Mouse (Mus musculus) heart, adult 2 months (tissue): ENCODE measurements at regions not wholly inside any gene's neighbourhood (a gene's known extent, or its start where the extent isn't known, plus 50 kb on each side); places are given as distances from the start of the nearest gene placed in this dataset.

Experiments
- DNase-seq, 2 experiments: peaks; one replicate each; pipeline ENCODE4 v3.0.0; 2021
- H3K27ac ChIP-seq: fragments of 200-600 bp; 2 replicates; pipeline ENCODE4 v1.8.1; 2022
- H3K27me3 ChIP-seq: fragments of 200-500 bp; 2 replicates; pipeline ENCODE4 v1.6.1; 2012; ENCODE audit warnings: mild to moderate bottlenecking, low read length, inconsistent platforms, mixed read lengths; ENCODE audit not compliant: control insufficient read depth, insufficient read depth
- H3K36me3 ChIP-seq: fragments of 200-500 bp; 2 replicates; pipeline ENCODE4 v1.6.1; 2012; ENCODE audit warnings: low read length, inconsistent platforms; ENCODE audit not compliant: control insufficient read depth, insufficient read depth
- H3K4me1 ChIP-seq: fragments of 200-500 bp; 2 replicates; pipeline ENCODE4 v1.6.1; 2011; ENCODE audit warnings: low read length; ENCODE audit not compliant: control insufficient read depth, insufficient read depth
- H3K4me3 ChIP-seq: fragments of 200-600 bp; 2 replicates; pipeline ENCODE4 v1.8.1; 2022
- H3K79me2 ChIP-seq: fragments of 200-500 bp; replicated peaks from 2 replicates; pipeline ENCODE4 v1.6.1; 2012; ENCODE audit warnings: mild to moderate bottlenecking, inconsistent platforms, low read length, moderate library complexity, mixed read lengths; ENCODE audit not compliant: control insufficient read depth, insufficient read depth
- H3K9ac ChIP-seq: fragments of 200-500 bp; 2 replicates; pipeline ENCODE4 v1.6.1; 2012; ENCODE audit warnings: low read depth, mild to moderate bottlenecking, control low read depth, inconsistent platforms, low read length, mixed read lengths
- CTCF ChIP-seq: fragments of 200-600 bp; IDR thresholded peaks from 2 replicates; pipeline ENCODE4 v1.8.1; 2022; ENCODE audit warnings: antibody characterized with exemption, mild to moderate bottlenecking, moderate library complexity
- EP300 ChIP-seq: fragments of 200-500 bp; IDR thresholded peaks from 2 replicates; pipeline ENCODE4 v1.6.1; 2011; ENCODE audit warnings: low read depth, low read length, control low read depth; ENCODE audit not compliant: insufficient read depth
- POLR2A ChIP-seq: fragments of 200-500 bp; IDR thresholded peaks from 2 replicates; pipeline ENCODE4 v1.6.1; 2011; ENCODE audit warnings: mild to moderate bottlenecking, low read depth, low read length, control low read depth; ENCODE audit not compliant: insufficient read depth
- WGBS: fragments of 180-500 bp; shearing (Covaris S2); methylation state at CpG from one replicate; pipeline ENCODE4 v1.1.7; 2018; 5-methylcytosine and 5-hydroxymethylcytosine counted together
- intact Hi-C: fragments of 180-260 bp; cut with DNase I; formaldehyde crosslinking; loops from one replicate; pipeline ENCODE4 v1.15.1; 2025

DNA sequence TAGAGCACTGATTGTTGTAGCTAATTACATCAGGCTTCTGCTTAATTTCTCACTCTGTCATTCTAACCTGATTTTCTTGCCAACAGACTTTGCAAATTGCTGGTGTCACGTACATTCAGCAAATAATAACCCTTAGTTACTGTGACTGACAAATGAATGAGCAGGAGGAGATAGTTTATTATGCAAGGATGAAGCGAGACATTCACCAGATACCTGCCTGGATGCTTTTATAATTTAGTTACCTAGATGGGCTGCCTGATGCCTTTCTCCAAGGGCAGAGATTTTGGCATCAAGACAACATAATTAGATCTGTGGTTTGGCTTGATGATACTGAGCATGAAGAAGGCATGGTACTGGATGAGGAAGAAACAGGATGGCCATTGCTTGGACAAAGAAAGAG is 233.6 kb downstream of the Fbxo8 start:
- TF ChIP-seq CTCF = no peak
- no peak for TF ChIP-seq POLR2A
- no peak for TF ChIP-seq EP300
- H3K4me3 ChIP-seq = no peak overlapping the region
- intact Hi-C loops = no loop called here
- H3K9ac ChIP-seq = no peak overlapping the region
- DNase-seq = no peak
- H3K36me3 ChIP-seq = no peaks in the 10 kb centered on the region
- 73% methylated on average over 2 of the region's 2 CpGs for WGBS
- H3K27me3 ChIP-seq = no peaks in the 10 kb centered on the region
- H3K4me1 ChIP-seq = no peaks in the 10 kb centered on the region
- H3K79me2 ChIP-seq = no peaks in the 10 kb centered on the region
- no peak overlapping the region for H3K27ac ChIP-seq

DNA sequence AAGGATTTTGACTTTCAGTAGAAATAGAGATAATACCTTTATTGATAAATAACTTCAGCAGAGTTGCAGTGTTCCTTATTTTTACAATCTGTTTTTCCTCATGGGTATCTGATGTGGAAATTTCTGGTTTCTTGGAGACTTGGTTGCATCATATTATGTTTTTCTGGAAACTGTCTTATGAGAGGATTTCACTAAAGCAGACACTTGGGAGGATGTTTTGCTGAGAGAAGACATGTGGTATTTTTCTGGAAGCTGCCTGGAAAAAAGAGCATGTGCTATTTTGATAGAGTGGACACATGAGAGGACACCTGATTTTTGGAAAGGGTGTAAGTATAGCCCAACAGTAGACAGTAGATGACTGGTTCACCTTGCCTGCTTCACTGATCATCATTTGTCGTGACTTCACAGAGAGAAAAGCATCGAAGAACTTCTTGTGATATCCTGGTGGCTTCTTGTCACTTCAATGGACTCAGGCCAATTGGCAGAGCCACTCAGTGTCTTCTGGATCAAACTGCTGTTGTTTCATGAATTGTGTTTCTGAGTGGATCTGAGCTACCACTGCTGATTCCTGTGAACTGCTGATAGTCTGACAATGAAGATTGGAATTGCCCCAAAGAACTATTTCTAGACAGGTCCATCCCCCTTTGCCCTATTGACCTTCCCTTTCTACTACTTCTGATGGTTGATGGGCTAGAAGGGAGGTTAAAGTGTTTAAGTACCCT is 238.8 kb downstream of the Fbxo8 start:
- no peak for TF ChIP-seq EP300
- TF ChIP-seq POLR2A = no peak
- TF ChIP-seq CTCF = no peak
- no peak overlapping the region for H3K9ac ChIP-seq
- peak; percentile 3 to 14 for DNase-seq
- H3K4me3 ChIP-seq = no peak overlapping the region
- no peaks in the 10 kb centered on the region for H3K4me1 ChIP-seq
- no peaks in the 10 kb centered on the region for H3K36me3 ChIP-seq
- no peaks in the 10 kb centered on the region for H3K79me2 ChIP-seq
- H3K27me3 ChIP-seq = no peaks in the 10 kb centered on the region
- 49% methylated on average over 2 of the region's 2 CpGs for WGBS
- no peak overlapping the region for H3K27ac ChIP-seq
- intact Hi-C loops = no loop called here

DNA sequence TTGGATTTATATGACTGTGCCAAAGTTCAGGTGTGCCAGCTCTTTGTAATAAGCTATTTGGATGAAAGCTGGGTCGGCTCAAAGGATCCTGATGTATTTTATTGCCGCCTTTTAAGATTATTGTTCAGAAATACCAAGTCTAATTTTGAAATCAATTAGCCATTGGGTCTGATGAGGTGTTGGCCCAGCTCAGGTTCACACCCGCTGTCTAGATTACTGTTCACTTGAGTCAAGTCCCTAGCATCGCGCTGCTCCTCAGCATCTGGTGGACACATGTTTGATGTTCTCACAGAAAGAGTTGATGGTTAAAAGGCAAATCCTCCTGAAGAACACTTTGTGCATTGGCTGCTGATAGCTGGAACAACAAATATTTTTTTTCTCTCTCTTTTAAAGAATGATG is 281.8 kb downstream of the Fbxo8 start:
- H3K4me1 ChIP-seq = no peaks in the 10 kb centered on the region
- no peak overlapping the region for H3K27ac ChIP-seq
- no peaks in the 10 kb centered on the region for H3K36me3 ChIP-seq
- H3K9ac ChIP-seq = no peak overlapping the region
- 91% methylated on average over 5 of the region's 5 CpGs for WGBS
- intact Hi-C loops = no loop called here
- DNase-seq = no peak
- H3K79me2 ChIP-seq = no peaks in the 10 kb centered on the region
- H3K4me3 ChIP-seq = no peak overlapping the region
- no peaks in the 10 kb centered on the region for H3K27me3 ChIP-seq
- TF ChIP-seq POLR2A = no peak
- TF ChIP-seq CTCF = no peak
- no peak for TF ChIP-seq EP300

DNA sequence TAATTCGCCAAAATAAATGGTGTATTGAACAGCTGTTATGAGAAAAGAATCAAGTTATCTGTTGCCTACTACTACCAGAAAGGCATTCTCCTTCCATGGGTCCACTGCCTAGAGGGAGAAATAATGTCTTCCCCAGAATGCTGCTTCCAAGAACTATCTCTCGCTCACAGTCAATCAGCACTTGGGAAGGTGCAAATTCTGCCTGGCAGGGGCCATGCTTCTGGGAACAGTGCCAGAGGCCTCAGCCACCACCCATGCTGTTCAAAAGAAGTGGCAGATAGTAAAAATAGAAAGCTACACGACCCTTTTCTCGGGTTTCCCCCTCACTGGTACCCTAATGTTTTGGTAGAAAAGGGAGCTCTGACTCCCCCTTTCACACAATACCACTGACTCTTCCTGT is 282.2 kb downstream of the Fbxo8 start:
- no peak overlapping the region for H3K9ac ChIP-seq
- peak in 1 of 2 experiments; percentile 3 for DNase-seq
- H3K27ac ChIP-seq = no peak overlapping the region
- no peak for TF ChIP-seq EP300
- no peak for TF ChIP-seq POLR2A
- TF ChIP-seq CTCF = no peak
- H3K79me2 ChIP-seq = no peaks in the 10 kb centered on the region
- WGBS = 30% methylated on average over 4 of the region's 4 CpGs
- no peak overlapping the region for H3K4me3 ChIP-seq
- intact Hi-C loops = no loop called here
- H3K27me3 ChIP-seq = no peaks in the 10 kb centered on the region
- H3K4me1 ChIP-seq = no peaks in the 10 kb centered on the region
- no peaks in the 10 kb centered on the region for H3K36me3 ChIP-seq

DNA sequence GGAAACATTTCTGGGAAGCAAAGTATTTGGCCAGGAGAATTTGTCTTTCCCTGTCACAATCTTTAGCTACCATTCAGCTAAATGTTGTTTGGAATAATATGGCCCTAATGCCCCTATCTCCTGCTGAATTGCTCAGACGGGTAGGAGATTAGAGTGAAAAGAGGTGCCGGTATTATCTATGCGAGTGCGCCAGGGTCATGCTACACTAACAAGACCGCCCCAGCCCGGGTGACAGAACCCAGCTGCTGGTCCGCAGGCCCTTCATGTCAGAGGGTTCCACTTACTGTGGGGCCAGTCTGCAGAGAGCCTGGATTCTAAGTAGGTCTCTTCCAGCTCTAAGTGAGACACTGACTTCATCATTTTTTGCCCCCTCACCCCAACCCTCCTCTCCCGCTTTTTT is 332.6 kb downstream of the Fbxo8 start:
- no peak overlapping the region; the same call in 1 of the 2 replicates for H3K27ac ChIP-seq
- no peaks in the 10 kb centered on the region for H3K4me1 ChIP-seq
- DNase-seq = peak; percentile 12 to 27
- no peaks in the 10 kb centered on the region for H3K79me2 ChIP-seq
- peak overlapping the region; percentile 38; the same call in 1 of the 2 replicates for H3K9ac ChIP-seq
- H3K36me3 ChIP-seq = no peaks in the 10 kb centered on the region
- H3K4me3 ChIP-seq = no peak overlapping the region
- H3K27me3 ChIP-seq = no peaks in the 10 kb centered on the region
- WGBS = 25% methylated on average over 8 of the region's 8 CpGs
- intact Hi-C loops = loop anchor here (5.0 to 10.0 kb wide), 4 partner anchors 201 to 541 kb away; no protein-coding TSS in a partner anchor
- no peak for TF ChIP-seq EP300
- no peak for TF ChIP-seq POLR2A
- no peak for TF ChIP-seq CTCF

DNA sequence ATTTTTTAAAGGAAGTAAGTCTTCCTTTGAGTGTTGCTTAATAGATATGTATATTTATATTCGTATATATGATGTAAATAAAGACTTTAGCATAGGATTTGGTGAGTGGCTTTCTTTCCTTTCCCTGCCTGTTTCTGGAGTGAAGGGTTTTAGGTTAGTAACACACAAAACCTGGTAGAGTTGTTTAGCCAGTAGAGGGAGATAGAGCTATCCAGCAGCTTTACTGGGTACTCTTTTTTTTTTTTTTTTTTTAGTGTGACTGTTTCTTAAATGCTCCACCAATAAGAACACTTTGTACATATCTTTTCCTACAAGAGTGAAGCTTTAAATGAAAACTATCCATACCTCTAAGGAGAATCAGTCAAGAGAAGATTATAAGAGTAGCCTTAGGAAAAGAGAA is 333.3 kb downstream of the Fbxo8 start:
- Histone ChIP-seq H3K9ac (no peak overlapping the region), H3K27ac (peak overlapping the region; percentile 13; the same call in 1 of the 2 replicates), H3K36me3 (no peaks in the 10 kb centered on the region), H3K27me3 (no peaks in the 10 kb centered on the region), H3K4me1 (no peaks in the 10 kb centered on the region), H3K79me2 (no peaks in the 10 kb centered on the region), H3K4me3 (no peak overlapping the region)
- intact Hi-C loops = loop anchor here (5.0 to 10.0 kb wide), 4 partner anchors 202 to 541 kb away; no protein-coding TSS in a partner anchor
- TF ChIP-seq POLR2A = no peak
- no peak for TF ChIP-seq EP300
- TF ChIP-seq CTCF = peak; percentile 71
- no peak for DNase-seq
- WGBS = 6% methylated on average over 1 of the region's 1 CpGs
